Mouse (Mus musculus): Measurements from ENCODE around the gene Tymp.

DNA sequence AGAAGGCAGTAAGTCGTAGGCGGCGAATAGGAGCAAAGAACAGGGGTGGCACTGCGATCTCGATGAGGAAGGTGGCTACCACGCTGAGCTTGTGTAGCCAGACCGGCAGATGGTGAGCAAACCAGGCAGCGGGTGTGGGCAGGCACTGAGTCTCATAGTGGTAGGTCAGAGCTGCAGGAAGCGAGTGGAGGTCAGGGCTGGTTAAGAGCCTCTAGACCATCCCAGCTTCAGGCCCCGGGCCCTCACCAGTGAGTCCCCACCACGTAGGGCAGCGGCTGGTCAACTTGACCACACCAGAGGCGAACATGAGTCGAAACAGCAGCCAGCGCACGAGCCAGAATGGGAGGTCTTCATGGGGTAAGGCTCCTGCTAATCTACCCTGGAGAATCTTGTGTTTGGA is 23.0 kb downstream of the Tymp start:
- TF ChIP-seq CTCF (IDR thresholded peaks at IDR 0.05; ENCODE audit: low read depth) (no peak), EP300 (optimal IDR thresholded peaks at IDR 0.05) (no peak)
